Mouse (Mus musculus) gonadal fat pad, adult 2 months (tissue): ENCODE measurements around the gene Lrr1. TPM values are rescaled to one million over a fixed set of nuclear protein-coding genes. Genes with fewer than 3 reads are reported as not detected.
"Not testable (repeated sequence)": the region's sequence is repeated elsewhere in the genome, so short reads cannot be mapped to it uniquely, and the experiment has no call there.

Experiments
- DNase-seq: peaks from one replicate; pipeline ENCODE4 v3.0.0-alpha.2; 2012; ENCODE audit warnings: low read depth
- polyA plus RNA-seq: library from polyadenylated mRNA; depleted of rRNA; stranded (reverse); fragments of >200 nt; gene quantifications from 2 replicates; pipeline ENCODE4 v1.2.3, GENCODE M21; 2012

Lrr1 gene
- polyA plus RNA-seq, 1 experiment, result 0.51 TPM

DNA sequence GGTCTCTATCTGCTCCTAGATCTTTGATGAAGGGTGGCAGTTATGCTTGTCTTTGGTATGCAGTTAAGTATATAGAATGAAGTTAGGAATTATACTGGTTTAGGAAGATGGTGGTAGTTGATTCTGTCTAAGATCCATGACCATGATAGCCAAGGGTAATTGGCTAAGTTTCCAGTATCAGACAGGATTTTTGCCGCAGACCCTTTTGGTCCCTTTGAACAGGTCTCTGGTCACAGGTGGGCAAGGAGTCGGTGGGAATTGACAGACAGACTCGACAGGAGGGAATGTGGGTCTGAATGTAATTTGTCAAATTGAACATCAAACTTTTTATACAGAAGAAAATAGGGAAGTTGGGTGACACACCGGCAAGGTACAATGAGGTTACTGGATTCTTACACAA lies 5.0 kb upstream of the Lrr1 start:
- DNase-seq, result not testable (repeated sequence)

DNA sequence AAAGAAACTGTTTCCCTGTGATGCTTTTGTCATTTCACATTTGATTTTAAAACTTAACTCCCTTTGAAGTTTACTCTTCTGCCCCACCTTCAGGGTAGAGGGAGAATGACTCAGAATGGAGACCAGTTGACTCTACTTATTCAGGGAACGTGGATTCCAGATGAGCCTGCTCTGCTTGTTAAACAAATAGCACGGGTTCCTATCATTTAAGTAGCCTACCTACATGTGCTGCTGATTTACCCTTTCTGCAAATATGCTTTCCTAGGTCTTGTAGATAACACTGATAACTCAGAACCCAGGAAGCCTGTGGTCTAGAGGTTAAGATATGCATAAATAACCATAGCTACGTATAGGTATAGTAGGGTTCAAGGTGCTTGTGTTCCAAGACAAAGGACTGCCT lies 3.7 kb upstream of the Lrr1 start:
- DNase-seq, result no peak

DNA sequence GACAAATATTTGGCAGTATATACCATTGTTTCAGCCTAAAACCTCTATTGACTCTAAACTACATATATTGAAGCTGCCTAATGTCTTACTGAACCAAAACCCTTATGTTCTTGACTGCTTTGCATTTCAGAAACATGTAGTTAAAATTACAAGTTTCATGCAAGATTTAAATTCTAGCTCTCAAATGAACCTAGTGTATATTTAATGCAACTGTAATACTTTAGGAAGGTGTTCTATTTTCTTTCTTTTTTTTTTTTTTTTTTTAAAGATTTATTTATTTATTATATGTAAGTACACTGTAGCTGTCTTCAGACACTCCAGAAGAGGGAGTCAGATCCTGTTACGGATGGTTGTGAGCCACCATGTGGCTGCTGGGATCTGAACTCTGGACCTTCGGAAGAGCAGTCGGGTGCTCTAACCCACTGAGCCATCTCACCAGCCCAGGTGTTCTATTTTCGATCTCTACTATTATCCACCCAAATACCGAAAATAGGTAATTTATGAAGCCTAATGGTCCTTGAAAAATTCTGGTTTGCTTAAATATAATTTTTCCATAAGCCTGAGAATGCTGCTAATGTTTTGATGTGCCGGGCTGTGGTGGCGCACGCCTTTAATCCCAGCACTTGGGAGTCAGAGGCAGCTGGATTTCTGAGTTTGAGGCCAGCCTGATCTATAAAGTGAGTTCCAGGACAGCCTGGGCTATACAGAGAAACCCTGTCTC lies 1.6 kb upstream of the Lrr1 start:
- DNase-seq, result not testable (repeated sequence)

DNA sequence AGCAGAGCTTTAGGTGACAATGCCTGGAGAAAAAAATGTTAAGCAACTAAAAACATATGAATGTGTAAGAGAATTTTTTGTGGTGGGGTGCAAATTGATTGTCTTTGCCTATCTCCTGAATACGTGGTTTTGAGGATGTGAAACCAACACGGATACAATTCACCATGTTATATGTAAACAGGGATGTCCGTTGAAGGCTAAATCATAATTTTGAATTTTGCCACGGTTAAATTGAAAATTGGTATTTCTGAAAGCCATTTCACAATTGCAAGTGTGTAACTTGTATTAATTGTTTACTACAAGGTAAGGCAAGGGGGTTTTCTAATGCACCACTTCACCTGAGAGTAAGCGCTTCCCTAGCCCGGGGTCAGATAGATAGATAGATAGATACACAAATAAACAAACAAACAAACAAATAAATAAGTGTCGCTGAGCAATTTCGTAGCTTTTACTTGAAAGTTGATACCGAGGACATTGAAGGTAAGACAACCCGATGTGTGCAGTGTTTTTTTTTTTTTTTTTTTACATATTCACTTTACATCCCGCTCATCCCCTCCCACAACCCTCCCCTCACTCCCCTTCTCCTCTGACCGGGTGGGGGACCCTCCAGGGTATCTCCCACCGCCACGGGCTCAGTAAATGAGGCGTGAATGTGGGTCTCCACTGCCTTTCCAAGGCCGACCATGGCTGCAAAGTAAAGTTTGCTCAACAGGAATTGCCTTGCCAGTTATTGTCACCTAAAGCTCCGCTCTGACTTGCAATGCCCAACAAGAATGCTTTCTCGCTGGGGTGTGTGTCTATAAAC lies 756 bp upstream of the Lrr1 start:
- no peak for DNase-seq

DNA sequence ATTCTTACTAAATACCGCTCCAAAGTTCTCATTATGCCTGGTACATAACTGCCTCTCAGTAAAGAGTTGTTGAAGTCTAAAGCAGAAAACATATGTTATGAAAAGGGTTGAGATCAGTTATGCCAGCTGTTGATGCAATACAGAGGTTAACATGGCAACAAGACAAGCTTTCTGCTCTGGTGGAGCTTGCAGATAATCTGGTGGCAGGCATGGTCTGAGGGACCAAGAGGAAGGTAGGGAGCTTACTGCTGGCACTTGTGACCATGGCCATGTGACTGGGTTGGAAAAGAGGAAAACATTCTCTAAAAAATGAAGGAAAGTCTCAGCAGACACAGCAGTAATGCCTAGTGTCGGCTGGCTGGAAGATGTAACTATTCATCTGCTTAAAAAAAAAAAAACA lies 2.7 kb downstream of the Lrr1 start:
- no peak for DNase-seq

DNA sequence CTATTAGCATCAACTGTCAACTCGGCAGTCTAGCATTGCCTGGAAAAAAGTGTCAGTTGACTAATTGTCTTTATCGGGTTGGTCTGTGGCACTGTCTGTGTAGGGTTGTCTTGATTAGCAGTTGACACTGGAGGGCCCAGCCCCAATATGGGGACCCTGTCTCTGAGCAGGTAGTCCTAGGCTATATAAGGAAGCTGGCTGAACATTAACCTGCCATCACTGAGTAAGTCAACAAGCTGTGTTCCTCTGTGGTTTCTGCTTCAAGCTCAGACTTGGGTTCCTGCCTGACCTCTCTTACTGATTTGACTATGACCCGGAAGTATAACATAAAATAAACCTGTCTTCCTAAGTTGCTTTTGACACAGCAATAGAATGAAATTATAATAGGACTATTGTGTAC lies 7.4 kb downstream of the Lrr1 start:
- DNase-seq, result no peak

DNA sequence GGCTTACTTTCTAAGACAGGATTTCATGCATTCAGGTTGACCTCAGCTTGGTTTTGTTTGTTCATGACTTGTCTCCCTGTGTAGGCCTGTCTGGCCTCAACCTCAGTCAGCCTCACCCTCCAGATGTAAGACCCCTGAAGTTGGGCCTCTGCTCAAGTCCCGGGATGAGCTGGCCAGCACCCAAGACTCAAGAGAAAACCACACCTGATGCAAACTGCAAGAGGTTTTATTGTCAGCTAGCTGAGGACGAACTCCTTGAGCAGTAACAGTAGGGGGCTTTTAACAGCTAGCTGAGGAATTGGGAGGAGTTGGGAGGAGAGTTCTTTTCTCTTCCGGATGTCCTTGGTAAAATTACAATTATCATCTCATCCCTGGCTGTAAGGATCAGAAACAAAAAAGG lies 8.9 kb downstream of the Lrr1 start:
- DNase-seq, result no peak

DNA sequence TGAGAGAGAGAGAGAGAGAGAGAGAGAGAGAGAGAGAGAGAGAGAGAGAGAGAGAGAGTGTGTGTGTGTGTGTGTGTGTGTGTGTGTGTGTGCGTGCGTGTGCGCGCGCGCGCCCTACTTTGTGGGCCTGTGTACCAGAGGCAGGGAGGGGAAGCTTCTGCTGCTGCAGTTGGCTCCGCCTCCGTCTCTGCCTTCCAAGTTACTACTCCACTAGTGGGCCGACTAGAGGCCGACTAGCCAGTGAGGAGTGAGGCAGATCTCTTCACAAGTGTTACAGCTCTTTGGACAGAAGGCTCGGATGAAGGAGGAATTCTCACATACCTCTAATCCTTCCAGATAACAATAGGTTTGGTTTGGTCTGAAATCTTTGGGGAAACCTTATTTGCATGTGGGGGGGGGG lies 10.8 kb downstream of the Lrr1 start:
- no peak for DNase-seq

DNA sequence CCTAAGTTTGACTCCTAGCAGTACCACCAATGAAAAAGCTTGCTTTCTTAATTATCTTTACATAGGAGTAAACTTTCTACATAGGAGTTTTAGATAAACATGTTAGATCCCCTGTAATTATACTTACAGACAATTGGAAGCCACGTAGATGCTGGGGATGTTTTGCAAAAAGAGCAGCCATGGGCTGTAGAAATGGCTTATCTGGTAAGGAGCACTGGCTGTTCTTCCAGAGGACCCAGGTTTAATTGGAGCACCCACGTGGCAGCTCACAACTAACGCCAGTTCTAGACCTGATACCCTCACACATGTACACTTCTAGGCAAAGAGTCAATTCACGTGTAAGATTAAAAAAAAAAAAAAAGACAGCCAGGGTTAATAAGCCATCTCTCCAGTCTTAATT lies 13.2 kb downstream of the Lrr1 start:
- DNase-seq, result no peak

DNA sequence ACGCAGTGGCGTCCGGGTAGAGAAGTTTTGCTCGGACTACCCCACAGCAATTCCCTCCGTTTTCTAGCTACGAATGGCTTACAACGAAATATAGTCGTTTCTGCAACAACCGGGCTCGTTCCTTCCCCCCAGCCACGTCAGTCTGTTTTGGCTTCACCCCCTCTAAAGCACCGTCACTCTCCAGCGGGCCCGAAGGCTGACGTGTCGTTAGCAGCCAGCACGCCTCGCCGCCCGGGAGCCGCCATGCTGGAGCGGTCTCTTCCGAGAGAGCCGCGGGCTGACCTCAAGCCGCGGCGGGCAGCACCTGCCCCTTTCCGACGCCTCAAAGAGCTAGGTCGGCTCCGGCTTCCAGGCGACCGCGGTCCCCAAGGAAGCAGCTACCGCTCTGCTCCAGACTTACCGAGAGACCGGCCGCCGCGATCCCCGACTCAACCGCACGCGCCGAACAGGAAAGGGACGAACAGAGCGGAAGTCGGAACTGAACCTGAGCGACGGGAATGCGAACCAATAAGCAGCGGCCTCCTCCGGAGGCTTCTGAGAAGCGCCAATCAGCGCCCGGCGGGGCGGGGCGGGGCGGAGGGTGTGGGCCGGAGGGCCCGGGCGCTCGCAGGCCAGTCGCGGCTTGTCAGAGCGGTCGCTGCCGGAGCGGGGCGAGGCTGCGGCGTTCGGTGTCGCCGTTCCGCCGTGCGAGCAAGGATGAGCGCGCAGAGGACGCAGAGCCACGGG lies 15.1 kb downstream of the Lrr1 start, which contains the start of the genes Rpl36al and Mgat2:
Gene Rpl36al (minus strand): TSS at position 501 of the 726 bp plus-strand sequence.
Gene Mgat2 (plus strand): TSS at position 575 of the 726 bp plus-strand sequence.
- peak; percentile 71 for DNase-seq

DNA sequence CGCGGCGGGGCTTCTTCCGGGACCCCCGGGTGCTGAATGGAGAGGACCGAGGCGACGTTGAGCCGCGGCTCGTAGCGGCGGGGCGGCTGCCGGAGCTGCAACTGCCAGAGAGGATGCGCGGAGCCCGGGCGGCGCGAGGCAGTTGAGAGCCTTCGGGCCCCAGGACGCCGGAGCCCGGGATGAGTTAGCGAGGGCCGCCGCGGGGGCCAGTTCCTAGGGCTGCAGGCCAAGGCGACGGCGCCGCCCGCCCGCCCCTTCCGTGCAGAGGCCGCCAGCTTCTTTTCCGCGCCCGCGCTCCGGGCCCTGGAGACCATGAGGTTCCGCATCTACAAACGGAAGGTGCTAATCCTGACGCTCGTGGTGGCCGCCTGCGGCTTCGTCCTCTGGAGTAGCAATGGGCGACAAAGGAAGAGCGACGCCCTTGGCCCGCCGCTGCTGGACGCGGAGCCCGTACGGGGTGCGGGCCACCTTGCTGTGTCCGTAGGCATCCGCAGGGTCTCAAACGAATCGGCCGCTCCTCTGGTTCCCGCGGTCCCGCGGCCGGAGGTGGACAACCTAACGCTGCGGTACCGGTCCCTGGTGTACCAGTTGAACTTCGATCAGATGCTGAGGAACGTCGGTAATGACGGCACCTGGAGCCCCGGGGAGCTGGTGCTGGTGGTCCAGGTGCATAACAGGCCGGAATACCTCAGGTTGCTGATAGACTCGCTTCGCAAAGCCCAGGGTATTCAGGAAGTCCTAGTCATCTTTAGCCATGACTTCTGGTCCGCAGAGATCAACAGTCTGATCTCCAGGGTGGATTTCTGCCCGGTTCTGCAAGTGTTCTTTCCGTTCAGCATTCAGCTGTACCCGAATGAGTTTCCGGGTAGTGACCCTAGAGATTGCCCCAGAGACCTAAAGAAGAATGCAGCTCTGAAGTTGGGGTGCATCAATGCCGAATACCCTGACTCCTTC lies 16.0 kb downstream of the Lrr1 start:
- no peak for DNase-seq

DNA sequence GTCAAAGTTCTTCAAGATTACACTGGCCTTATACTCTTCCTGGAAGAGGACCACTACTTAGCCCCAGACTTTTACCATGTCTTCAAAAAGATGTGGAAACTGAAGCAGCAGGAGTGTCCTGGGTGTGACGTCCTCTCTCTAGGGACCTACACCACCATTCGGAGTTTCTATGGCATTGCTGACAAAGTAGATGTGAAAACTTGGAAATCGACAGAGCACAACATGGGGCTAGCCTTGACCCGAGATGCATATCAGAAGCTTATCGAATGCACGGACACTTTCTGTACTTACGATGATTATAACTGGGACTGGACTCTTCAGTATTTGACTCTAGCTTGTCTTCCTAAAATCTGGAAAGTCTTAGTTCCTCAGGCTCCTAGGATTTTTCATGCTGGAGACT lies 16.8 kb downstream of the Lrr1 start:
- DNase-seq, result no peak

DNA sequence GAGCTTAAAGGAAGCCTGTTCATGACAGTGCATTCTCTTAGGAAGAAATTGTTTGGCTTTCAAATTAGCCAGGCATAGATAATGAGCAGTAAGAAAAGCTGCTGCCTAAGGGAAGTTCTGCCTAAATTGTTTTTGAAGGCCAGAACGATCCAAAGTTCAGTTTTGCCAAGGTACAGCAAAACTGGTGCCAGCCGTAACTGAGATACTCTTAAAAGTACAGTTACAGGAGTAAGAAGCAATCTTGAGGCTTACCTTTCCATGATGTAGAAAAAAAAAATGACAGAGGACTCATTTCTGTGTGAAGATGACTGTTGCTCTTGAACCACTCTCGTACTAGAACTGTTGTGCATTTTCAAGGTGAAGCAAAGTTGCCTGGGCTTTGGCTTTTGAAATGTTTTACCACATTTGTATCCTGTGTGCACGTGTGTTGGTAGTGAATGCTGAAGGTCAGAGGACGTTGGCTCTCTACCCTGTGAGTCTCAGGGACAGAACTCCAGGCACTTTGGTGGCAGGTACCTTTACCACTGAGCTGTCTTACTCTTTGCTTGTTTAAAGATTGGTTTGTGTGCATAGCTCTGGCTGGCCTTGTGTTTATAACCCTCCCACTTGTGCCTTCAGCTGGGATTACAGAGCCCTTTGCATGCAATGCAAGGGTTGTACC lies 18.3 kb downstream of the Lrr1 start:
- DNase-seq, result no peak

DNA sequence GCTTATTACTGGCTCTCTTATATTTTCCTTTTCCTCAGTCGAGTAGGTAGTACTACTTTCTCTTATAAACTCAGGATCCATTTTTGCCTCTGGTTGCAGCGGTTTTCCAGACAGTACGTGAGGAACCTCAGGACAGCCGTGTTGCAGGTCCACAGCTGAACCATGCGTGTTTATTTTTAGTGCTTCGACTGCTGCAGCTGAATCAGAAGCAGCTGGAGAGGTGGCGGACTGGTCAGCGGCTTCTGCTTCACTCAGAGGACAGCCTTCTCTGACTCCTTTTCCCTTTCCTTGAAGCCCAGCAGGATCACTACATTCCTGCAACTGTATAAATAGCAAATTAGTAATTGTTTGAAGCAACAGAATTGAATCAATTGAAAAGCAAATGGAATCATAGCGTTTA lies 21.5 kb downstream of the Lrr1 start:
- no peak for DNase-seq

DNA sequence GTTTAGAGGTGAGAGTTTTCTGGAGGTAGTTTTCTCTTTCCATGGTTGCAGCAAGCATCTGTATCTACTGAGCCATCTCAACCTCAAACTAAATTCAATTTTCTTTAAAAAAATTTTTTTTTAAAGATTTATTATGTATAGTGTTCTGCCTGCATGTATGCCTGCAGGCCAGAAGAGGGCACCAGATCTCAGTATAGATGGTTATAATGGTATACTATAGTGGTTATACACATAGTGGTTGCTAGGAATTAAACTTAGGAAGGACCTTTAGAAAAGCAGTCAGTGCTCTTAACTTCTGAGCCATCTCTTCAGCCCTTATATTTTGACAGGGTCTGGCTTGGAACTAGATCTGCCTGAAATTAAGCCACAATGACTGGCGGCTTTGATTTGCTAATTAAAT lies 21.9 kb downstream of the Lrr1 start:
- no peak for DNase-seq

DNA sequence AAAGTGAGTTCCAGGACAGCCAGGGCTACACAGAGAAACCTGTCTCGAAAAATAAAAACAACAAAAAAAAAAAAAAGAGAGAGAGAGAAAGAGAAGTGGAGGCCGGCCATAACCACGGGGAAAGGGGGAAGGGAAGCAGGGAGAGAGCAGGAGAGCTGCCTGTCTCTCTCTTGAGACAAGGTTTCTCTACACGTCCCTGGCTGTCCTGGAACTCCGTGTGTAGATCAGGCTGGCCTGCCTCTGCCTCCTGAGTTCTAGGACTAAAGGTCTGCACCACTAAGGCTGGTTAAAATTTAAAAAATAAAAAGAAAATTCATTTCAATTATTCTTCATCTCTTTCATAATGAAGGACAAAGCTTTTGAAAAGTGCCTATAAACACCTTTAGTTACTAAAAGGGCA lies 22.8 kb downstream of the Lrr1 start:
- no peak for DNase-seq

DNA sequence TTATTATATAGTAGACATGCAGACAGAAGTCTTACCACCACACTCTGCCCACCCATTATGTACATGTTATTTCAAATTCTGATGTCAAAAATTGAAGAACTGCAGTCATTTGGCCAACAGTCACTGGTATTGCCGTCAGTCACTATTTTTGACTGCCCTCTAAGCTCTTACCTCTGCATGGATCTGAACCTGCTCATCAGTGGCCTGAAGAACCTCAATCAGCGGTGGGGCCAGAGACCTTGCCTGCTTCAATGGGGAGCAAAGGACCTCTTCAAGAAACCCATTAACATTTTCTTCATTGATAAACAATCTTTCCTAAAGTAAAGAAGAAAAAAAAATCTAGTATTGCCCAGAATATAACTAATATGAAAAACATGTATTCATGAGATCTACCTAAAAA lies 24.0 kb downstream of the Lrr1 start:
- DNase-seq, result no peak

DNA sequence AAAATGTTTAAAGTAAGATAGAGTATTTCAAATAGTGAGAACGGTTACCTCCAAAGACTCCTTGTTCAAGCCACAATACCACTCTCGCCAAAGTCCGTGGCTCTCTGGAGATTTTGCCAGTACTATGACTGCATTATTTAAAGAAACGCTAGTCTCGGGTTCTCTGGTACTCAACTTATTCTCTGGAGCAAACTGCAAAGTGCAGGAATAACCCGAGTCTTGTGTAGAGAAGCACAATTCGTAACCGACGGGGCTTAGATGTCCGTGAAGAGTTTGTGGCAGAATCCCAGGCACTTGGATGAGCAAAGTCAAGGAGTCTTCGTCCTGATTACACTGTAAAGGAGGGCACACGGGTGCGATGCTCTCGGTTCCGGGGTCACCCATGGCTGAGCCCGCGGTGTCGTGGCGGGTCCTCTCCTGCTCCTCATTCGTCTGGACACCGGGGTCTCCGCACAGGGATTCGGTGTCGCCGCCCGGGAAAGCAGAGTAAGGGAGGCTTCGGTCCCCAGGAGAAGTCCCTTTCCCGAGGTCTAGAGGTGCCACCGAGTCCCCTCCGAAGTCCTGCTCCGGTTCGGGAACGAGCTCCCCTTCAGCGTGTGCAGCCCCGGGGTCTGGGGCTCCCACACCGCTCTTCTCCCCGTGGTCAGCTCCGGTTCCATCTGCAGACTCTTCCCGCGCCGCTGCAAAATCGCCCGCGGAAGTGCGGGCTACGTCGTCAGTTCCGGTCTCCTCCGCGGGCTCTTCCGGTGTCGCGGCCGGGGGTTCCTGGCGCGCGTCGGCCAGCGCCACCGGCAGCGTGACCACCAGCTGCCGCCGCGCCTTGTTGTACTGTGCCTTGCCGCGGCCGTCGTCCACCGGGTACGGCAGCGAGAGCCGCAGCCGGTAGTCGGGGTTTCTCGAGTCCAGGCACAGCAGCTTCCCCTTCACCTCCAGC lies 28.1 kb downstream of the Lrr1 start, which contains the start of gene Gm49383:
Gene Gm49383 (minus strand): TSS at position 661 of the 934 bp plus-strand sequence.
- no peak for DNase-seq

DNA sequence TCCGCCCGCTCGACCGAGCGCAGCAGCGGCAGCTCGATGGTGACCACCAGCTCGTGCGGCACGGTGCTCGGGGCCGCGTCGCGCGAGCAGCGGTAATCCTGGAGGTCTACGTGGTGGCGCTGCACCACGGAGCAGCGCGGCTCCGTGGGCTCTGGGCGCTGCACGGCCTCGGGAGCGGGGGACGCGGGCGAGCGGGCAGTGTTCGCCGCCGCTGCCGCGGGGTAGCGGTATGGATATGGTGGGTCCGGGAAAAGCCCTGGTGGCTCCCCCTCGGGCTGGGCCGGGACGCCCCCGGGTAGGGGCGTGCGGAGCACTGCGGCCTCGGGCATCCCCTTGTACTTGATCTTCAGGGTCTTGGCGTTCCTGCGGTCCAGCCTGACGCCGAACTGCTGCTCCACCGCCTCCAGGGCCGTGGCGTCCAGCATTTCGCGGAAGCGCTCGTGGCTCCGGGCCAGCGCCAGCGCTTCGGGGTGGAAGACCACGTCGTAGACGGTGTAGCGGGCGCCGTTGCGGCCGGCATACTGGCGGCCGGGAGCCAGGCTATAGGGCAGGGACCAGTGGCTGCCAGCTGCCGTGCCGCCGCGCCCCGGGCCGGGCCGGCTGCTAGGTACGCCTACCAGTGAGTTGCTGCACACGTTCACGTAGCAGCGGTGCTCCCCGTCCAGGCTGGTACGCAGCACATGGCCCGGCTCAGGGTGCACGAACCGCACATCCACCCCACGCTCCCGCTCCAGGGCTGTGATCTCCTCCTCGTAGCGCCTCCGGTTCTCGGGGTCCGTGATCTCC lies 29.0 kb downstream of the Lrr1 start:
- no peak for DNase-seq
